Mouse (Mus musculus) splenic B cell, adult 2 months (primary cell): ENCODE measurements around the gene Gkn1.

Source experiments
- DNase-seq: peaks from one replicate; pipeline ENCODE4 v3.0.0-alpha.2; 2011; ENCODE audit warnings: low read depth, low spot score
- H3K27me3 ChIP-seq: 2 replicates; pipeline ENCODE4 v1.6.1; 2012; ENCODE audit warnings: mild to moderate bottlenecking, low read length, moderate library complexity, mixed read lengths; ENCODE audit not compliant: control insufficient read depth, poor library complexity, insufficient read depth, severe bottlenecking
- H3K36me3 ChIP-seq: 2 replicates; pipeline ENCODE4 v1.6.1; 2012; ENCODE audit warnings: mild to moderate bottlenecking, low read length, moderate library complexity, mixed read lengths; ENCODE audit not compliant: control insufficient read depth, poor library complexity, insufficient read depth, severe bottlenecking

Gkn1 gene

DNA sequence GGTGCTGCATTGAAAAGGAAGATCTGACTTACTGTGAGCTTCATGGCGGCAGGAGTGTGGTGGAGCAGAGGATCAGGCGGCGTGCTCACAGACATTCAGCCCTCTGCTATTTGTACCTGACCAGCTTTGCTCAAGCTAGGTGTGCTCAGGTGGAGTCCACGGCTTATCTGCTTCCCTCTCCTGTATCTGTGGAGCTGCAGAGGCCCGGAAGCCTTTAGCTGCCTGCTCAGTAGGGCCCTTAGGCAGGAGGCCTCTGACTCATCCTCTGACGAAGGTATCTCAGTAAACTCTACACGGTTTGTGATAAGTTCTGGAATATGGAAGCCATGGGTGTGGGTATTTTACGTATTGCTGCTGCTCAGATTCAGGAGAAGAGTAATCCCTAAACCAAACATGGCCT, at the start of gene Gkn1:
Gene Gkn1, minus strand, starts transcription at position 114 of the 400 bp plus-strand sequence.
- no peaks in the 10 kb centered on the region for H3K36me3 ChIP-seq
- no peak for DNase-seq
- H3K27me3 ChIP-seq, result no peaks in the 10 kb centered on the region

DNA sequence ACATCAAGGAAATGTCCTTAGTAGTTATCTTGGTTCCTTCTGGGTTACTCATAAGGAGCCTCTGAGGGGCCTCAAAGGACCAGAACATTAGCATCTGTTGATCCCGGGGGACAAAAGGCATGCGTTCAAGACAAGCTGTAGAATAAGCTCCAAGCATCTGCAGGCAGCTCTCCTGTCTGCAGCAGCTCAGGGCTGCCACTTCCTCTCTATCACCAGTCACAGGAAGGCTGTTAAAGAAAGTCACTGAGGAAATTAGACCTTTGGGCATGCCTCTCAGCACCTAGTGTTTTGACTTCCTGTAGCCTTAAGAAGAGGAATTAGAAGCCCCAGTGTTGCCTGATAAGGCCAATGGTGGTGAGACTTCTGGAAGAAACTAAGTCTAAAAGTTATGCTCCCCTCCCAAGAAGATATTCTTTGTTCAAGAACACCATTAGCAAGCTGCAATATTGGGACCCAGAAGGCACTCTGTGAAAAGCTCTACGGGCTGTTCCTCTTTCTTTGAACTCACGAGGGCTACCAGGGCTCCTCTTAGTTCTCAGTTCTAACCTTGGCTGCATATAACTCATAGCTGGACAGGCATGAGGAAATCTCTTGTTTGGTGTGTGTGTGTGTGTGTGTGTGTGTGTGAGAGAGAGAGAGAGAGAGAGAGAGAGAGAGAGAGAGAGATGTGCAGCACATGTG, 49.3 kb upstream of the Gkn1 start:
- Histone ChIP-seq H3K36me3 (no peaks in the 10 kb centered on the region), H3K27me3 (no peaks in the 10 kb centered on the region)
- DNase-seq, result peak; percentile 53

DNA sequence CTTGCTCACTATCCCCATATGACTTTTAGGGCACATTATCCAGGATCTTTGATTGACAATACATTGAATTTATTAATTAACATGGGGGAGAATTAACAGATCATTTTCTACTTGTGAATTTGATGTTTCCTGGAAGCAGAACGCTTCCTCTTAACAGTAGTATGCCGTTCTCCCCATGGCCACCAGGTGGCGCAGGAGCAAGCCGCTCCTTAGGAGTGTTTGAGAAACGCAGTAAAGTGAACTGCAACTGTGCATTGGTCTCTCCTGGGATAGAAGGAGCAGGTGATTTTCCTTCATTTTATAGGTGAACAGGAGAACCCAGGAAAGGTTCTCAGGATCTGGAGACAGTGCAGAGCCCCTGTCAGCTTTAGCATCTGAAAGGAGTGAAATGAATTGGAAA, 48.4 kb upstream of the Gkn1 start:
- peak; percentile 88 for DNase-seq
- no peaks in the 10 kb centered on the region for H3K27me3 ChIP-seq
- no peaks in the 10 kb centered on the region for H3K36me3 ChIP-seq

DNA sequence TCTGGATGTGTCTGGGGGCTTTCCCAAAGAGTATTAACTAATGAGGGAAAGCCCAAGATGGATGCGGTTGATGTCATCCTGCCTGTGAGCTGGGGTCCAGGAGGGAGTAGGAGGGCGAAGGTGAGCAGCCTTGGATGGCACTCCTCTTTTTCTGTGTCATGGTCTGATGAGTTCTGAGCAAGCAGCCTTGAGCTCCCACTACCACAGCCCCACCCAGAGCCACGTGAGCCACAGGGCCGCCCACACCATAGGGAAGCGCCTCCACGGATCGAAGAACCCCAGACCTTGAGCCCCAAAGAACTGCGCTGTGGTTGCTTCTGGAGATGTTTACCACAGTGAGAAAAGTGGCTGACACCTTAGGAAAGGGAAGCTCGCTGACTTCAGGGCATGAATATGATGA, 44.0 kb upstream of the Gkn1 start:
- DNase-seq, result no peak
- Histone ChIP-seq H3K27me3 (no peaks in the 10 kb centered on the region), H3K36me3 (no peaks in the 10 kb centered on the region)

- H3K36me3 ChIP-seq, result no peaks in the 10 kb centered on the region
- DNase-seq, result peak; percentile 16
- H3K27me3 ChIP-seq, result no peaks in the 10 kb centered on the region
Observed at GRCm38 (mm10) chr6:87393466-87394205, 42.9 kb upstream of the Gkn1 start.

DNA sequence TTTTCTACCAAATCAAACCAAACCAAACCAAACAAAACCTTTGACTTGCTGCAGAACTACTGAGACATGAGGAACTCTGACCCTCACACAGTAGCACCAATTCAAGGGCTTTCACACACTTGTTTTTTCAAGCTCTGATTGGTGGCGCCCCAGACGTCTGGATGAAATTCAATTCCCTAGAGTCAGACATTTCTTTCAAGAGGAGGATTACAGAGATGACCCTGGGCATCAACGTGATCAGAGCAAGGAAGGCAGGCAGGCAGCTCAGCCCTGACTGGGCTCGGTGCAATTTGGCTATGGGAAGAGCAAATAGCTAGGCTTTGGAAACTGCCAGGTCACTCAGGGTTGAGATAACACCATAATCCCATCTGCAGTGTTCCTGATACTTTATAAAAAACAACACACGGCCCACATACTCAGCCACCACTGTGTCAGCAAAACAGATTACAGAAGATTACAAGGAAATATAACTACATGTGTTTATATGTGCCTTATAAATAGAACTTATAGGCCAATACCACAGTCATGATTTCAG, 38.8 kb upstream of the Gkn1 start:
- H3K36me3 ChIP-seq, result no peaks in the 10 kb centered on the region
- DNase-seq, result no peak
- no peaks in the 10 kb centered on the region for H3K27me3 ChIP-seq

DNA sequence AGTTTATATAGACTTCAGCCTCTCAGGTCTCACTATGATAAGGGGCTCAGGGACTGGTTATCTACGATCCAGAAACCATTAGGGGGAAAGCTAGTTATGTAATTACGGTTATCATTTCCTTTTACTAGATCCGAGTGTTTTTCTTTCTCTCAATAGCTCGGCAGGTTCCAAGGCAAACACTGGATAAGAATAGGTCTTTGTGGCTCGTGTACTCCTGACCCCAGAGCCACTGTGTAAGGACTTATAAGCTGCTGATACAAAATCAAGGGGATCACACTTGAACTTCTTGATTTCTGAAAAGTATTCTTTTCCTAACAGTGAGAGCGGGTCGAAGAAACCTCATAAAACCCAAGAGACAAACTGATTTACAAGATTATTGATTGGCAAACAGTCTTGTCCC, 38.1 kb upstream of the Gkn1 start, which contains the start of gene Gkn3:
Gene Gkn3, minus strand, starts transcription at position 59 of the 400 bp plus-strand sequence.
- H3K27me3 ChIP-seq, result no peaks in the 10 kb centered on the region
- H3K36me3 ChIP-seq, result no peaks in the 10 kb centered on the region

GRCm38 (mm10) chr6:87386681-87387080, 35.9 kb upstream of the Gkn1 start:
- no peak for DNase-seq
- Histone ChIP-seq H3K36me3 (no peaks in the 10 kb centered on the region), H3K27me3 (no peaks in the 10 kb centered on the region)

More for the DNA sequence above, 38.1 kb upstream of the Gkn1 start, which contains the start of gene Gkn3:
- DNase-seq, result no peak

GRCm38 (mm10) chr6:87386203-87386602, 35.5 kb upstream of the Gkn1 start:
- DNase-seq, result peak; percentile 70
- no peaks in the 10 kb centered on the region for H3K27me3 ChIP-seq
- H3K36me3 ChIP-seq, result no peaks in the 10 kb centered on the region

DNA sequence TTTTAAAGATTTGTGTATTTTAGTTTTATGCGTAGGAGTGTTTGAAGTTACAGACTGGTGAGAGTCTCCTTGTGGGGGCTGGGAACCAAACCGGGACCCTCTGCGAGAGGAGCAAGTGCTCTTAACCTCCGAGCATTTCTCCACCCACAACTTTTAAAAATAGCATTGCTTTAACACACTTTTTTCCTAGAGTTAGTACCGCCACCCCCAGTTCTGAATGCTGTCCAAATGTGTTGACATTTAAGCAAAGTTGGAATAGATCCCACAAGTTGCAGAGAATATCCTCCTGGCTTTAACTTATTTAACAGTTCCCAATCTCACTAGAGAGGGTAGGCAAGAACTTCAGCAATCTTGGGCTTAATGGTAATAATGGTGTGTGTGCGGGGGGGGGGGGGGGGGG, 34.0 kb upstream of the Gkn1 start:
- Histone ChIP-seq H3K36me3 (no peaks in the 10 kb centered on the region), H3K27me3 (no peaks in the 10 kb centered on the region)
- no peak for DNase-seq

DNA sequence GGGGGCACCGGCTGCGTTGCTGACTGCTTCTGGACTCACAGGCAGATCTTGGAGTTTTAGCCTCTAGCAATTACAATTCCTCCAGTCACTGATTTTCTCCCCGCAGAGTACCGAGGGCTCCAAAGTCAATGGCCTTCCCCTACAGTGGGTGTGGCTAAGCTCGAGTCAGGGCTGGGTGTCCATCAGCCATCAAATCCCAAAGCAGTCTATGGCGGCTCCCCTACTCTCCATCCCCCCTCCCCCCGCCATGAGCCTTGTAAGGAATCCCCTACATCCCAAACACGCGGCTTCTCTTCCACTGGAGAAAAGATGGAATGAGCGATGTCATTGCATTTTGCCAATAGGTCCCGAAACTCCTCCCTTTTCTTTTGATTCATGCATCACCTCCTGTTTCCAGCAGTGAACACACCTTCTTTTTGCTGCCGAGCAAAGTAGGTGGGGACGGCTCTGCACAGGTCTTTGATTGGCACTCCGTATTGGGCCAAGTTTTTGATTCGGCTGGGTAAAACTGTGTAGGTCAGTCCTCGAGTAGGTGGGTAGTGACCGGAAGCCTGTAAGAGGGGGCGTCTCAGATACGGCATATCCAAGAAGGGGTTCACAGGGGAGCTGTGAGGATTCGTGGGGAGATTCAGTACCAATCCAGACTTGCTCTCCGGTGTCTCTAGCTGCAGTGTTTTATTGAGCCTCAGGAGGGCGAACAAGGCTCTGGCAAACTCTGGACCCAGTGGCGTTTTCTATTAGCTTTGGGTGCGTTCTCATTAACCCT, 33.4 kb upstream of the Gkn1 start:
- peak; percentile 24 for DNase-seq
- H3K27me3 ChIP-seq, result no peaks in the 10 kb centered on the region
- no peaks in the 10 kb centered on the region for H3K36me3 ChIP-seq

DNA sequence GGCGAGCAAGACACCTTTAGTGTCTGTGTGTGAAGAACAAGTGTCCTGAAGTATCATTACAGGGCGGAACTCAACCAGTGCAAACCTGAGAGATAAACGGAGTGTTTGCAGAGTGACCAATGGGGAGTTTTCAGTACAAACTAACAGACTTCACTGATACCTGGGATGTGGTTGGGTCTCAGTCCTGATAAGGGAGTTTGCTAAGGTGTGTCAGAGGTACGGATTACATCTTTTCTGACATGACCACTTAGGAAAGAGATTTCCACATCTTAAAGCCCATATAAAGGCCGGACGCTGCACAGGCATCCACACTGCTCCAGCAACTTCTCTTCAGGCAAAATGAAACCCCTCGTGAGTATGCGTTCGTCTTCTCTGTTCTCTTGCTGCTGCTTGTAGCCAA, 22.3 kb upstream of the Gkn1 start, which contains the start of gene Gkn2:
Gene Gkn2, plus strand, starts transcription at position 301 of the 400 bp plus-strand sequence.
- no peak for DNase-seq
- H3K27me3 ChIP-seq, result no peaks in the 10 kb centered on the region
- no peaks in the 10 kb centered on the region for H3K36me3 ChIP-seq

- no peaks in the 10 kb centered on the region for H3K27me3 ChIP-seq
- no peaks in the 10 kb centered on the region for H3K36me3 ChIP-seq
- no peak for DNase-seq
Observed at GRCm38 (mm10) chr6:87369223-87369622, 18.5 kb upstream of the Gkn1 start.

- no peak for DNase-seq
- H3K27me3 ChIP-seq, result no peaks in the 10 kb centered on the region
- H3K36me3 ChIP-seq, result no peaks in the 10 kb centered on the region
Observed at GRCm38 (mm10) chr6:87354441-87354840, 3.7 kb upstream of the Gkn1 start.

- DNase-seq, result no peak
- Histone ChIP-seq H3K36me3 (no peaks in the 10 kb centered on the region), H3K27me3 (no peaks in the 10 kb centered on the region)
Observed at GRCm38 (mm10) chr6:87335935-87336295, 14.8 kb downstream of the Gkn1 start.
